Mouse (Mus musculus) heart, embryonic 16.5 days (tissue): ENCODE data around the gene Lrrc23. TPM values are rescaled to one million over a fixed set of nuclear protein-coding genes. Genes with fewer than 3 reads are reported as not detected.

Experiments used
- ATAC-seq: fragments of 200-750 bp; cut with Nextera tagmentation; replicated peaks from 2 replicates; pipeline ENCODE4 v1.8.0; 2017; ENCODE audit warnings: moderate number of reproducible peaks; ENCODE audit not compliant: insufficient read depth, low FRiP score; ENCODE audit errors: extremely low read depth
- H3K27ac ChIP-seq: fragments of 300-500 bp; sonication (generic); 2 replicates; pipeline ENCODE4 v1.5.1; 2014; ENCODE audit warnings: mild to moderate bottlenecking, low read length, control low read depth, moderate library complexity
- H3K27me3 ChIP-seq: fragments of 300-500 bp; sonication (generic); 2 replicates; pipeline ENCODE4 v1.6.1; 2014; ENCODE audit warnings: low read length, mixed read lengths; ENCODE audit not compliant: control insufficient read depth, insufficient read depth
- H3K36me3 ChIP-seq: fragments of 300-500 bp; sonication (generic); 2 replicates; pipeline ENCODE4 v1.6.1; 2014; ENCODE audit not compliant: control insufficient read depth, insufficient read depth
- H3K4me1 ChIP-seq: fragments of 300-500 bp; sonication (generic); 2 replicates; pipeline ENCODE4 v1.6.1; 2014; ENCODE audit warnings: low read length, mixed read lengths; ENCODE audit not compliant: control insufficient read depth, insufficient read depth
- H3K4me2 ChIP-seq: fragments of 300-500 bp; sonication (generic); 2 replicates; pipeline ENCODE4 v1.6.1; 2014; ENCODE audit warnings: low read depth, mild to moderate bottlenecking, control low read depth, low read length
- H3K4me3 ChIP-seq: fragments of 300-500 bp; sonication (generic); 2 replicates; pipeline ENCODE4 v1.5.1; 2014; ENCODE audit warnings: mild to moderate bottlenecking, control low read depth, low read length
- H3K9ac ChIP-seq: fragments of 300-500 bp; sonication (generic); 2 replicates; pipeline ENCODE4 v1.6.1; 2014; ENCODE audit warnings: low read length, control low read depth
- H3K9me3 ChIP-seq: fragments of 300-500 bp; sonication (generic); replicated peaks from 2 replicates; pipeline ENCODE4 v1.6.1; 2016; ENCODE audit warnings: low read length; ENCODE audit not compliant: control insufficient read depth
- WGBS: fragments of 180-500 bp; shearing (Covaris S2); extraction: QIAGEN DNeasy Blood & Tissue Kit; methylation state at CpG from one replicate; pipeline ENCODE4 v1.1.7; 2014; 5-methylcytosine and 5-hydroxymethylcytosine counted together
- polyA plus RNA-seq: library from polyadenylated mRNA; unstranded; fragments of >200 nt; fragmentation: Nextera tagmentation; extraction: Ambion mirVana; gene quantifications from 2 replicates; pipeline ENCODE4 v1.2.1, GENCODE M21; 2015

Gene Lrrc23
- polyA plus RNA-seq, 1 experiment from 2014 or later = 2.5 TPM

GRCm38 (mm10) chr6:124767920-124768703 lies 11.4 kb downstream of the Lrrc23 start:
- Histone ChIP-seq H3K27me3 (no peaks in the 10 kb centered on the region; the same call in 1 of the 2 replicates), H3K27ac (no peak overlapping the region), H3K4me2 (peak overlapping the region; percentile 99), H3K36me3 (no peaks in the 10 kb centered on the region), H3K9ac (no peak overlapping the region), H3K9me3 (no peaks in the 10 kb centered on the region), H3K4me1 (peaks cover 8% of the 10 kb centered on the region), H3K4me3 (no peak overlapping the region; the same call in 1 of the 2 replicates)
- WGBS = 34% methylated on average over 19 of the region's 19 CpGs
- ATAC-seq = 0 out of 2 replicates have a peak, but pooled peaks have one; percentile 34

- 53% methylated on average over 4 of the region's 4 CpGs for WGBS
- no peak overlapping the region for H3K4me2 ChIP-seq
- ATAC-seq = no peak
- H3K27me3 ChIP-seq = no peaks in the 10 kb centered on the region; the same call in 1 of the 2 replicates
- H3K4me1 ChIP-seq = peaks cover 8% of the 10 kb centered on the region
- no peaks in the 10 kb centered on the region for H3K36me3 ChIP-seq
- H3K4me3 ChIP-seq = no peak overlapping the region
- H3K27ac ChIP-seq = no peak overlapping the region
- no peaks in the 10 kb centered on the region for H3K9me3 ChIP-seq
- H3K9ac ChIP-seq = no peak overlapping the region
Observed at GRCm38 (mm10) chr6:124767536-124767919, 12.0 kb downstream of the Lrrc23 start.

GRCm38 (mm10) chr6:124765951-124766350 lies 13.6 kb downstream of the Lrrc23 start:
- H3K27ac ChIP-seq = no peak overlapping the region
- H3K27me3 ChIP-seq = no peaks in the 10 kb centered on the region; the same call in 1 of the 2 replicates
- H3K4me3 ChIP-seq = no peak overlapping the region
- H3K9ac ChIP-seq = no peak overlapping the region
- no peaks in the 10 kb centered on the region for H3K9me3 ChIP-seq
- peaks cover 8% of the 10 kb centered on the region for H3K4me1 ChIP-seq
- ATAC-seq = no peak
- H3K36me3 ChIP-seq = no peaks in the 10 kb centered on the region
- H3K4me2 ChIP-seq = no peak overlapping the region
- 85% methylated on average over 7 of the region's 7 CpGs for WGBS

DNA sequence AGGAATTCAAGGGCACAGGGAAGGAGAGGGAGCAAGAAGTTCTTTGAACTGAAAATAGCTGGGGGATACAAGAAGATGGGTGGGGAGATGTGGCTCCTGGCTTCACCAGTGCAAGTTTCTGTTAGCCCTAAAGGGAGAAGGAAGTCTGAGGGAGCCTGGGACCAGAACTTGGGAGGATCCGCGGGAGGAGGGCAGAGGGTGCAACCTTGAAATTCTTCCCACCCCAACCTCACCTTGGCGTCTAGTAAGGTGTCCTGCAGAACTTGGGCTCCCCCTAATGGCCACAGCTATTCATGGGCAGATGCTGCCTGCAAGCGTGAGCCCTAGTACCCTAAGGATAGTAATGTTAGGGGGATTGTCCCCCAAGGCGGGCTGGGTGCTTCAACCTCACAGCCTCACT lies 20.3 kb downstream of the Lrrc23 start:
- H3K4me1 ChIP-seq = peaks cover 32% of the 10 kb centered on the region
- ATAC-seq = peak; percentile 17; the same call in 1 of the 2 replicates
- no peaks in the 10 kb centered on the region for H3K27me3 ChIP-seq
- 7% methylated on average over 5 of the region's 5 CpGs for WGBS
- H3K27ac ChIP-seq = peak overlapping the region; percentile 96
- no peaks in the 10 kb centered on the region for H3K36me3 ChIP-seq
- H3K4me3 ChIP-seq = 0 out of 2 replicates have a peak overlapping the region, but pooled peaks have one; percentile 11
- H3K9me3 ChIP-seq = no peaks in the 10 kb centered on the region
- peak overlapping the region; percentile 94 for H3K9ac ChIP-seq
- H3K4me2 ChIP-seq = peak overlapping the region; percentile 67

DNA sequence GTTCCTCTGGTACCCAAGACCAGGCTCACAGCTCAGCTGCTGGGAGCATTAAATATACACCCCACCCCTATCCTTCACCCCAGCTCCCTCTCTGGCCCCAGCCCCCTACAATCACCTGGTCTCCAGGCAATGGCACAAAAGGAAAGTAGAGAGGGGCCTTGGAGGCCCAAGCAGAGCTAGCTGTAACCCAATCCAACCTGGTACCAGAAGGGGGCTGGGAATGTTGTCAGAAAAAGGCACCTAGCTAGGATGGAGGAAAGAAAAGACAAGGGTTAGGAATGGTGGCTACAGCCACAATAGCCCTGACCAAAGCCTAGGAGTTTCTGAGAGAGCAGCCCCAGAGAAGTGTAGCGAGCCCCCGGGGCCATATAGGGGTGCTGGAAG lies 20.7 kb downstream of the Lrrc23 start:
- peaks cover 37% of the 10 kb centered on the region for H3K4me1 ChIP-seq
- H3K27me3 ChIP-seq = no peaks in the 10 kb centered on the region
- peak overlapping the region; percentile 67 for H3K4me2 ChIP-seq
- peak overlapping the region; percentile 96 for H3K27ac ChIP-seq
- WGBS = 51% methylated on average over 2 of the region's 2 CpGs
- 0 out of 2 replicates have a peak overlapping the region, but pooled peaks have one; percentile 11 for H3K4me3 ChIP-seq
- ATAC-seq = no peak
- H3K9ac ChIP-seq = peak overlapping the region; percentile 94
- no peaks in the 10 kb centered on the region for H3K36me3 ChIP-seq
- H3K9me3 ChIP-seq = no peaks in the 10 kb centered on the region

DNA sequence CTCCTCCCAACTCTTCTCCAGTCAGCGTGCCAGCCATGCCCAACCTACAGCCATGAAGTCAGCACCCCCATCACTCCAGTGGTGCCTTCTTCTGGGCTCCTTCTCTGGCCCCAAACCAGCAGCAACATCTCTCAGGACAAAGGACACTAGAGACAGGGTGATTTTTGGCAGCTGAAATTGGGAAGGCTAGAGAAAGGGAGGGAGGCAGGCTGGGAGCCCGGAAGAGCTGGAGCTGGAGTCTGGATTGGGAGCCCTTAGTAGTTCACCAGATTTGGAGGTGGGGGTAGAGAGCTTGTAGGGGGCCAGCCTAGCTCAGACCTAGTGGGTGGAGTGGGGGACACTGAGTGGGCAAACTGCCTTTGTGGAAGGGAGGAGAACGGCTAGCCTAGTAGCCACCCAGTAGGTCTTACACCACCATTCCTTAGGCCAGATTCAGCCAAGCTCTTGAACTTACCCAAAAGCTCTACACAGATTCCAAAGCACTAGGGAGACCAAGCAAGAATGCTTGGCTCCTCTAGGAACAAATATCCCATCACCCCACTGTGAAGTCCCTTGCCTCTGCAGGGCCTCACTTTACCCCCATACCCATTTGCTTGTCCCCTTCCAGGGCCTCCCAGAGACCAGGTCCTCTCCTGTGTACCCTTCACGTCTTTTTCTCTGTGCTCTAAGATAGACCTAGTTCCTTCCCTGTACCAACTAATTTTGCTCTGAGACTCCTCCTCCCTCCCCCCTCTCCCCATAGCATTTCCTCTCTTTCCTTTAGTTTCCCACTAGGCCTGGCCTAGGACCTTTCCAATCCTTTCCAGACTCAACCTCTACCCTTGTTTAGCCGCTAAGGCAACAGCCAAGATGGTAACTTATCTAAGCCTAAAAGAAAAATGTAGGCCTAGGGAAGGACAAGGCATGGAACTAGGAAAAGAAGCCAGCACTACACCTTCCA lies 21.3 kb downstream of the Lrrc23 start:
- ATAC-seq = peak; percentile 10; the same call in 1 of the 2 replicates
- H3K27me3 ChIP-seq = no peaks in the 10 kb centered on the region
- WGBS = 39% methylated on average over 5 of the region's 5 CpGs

DNA sequence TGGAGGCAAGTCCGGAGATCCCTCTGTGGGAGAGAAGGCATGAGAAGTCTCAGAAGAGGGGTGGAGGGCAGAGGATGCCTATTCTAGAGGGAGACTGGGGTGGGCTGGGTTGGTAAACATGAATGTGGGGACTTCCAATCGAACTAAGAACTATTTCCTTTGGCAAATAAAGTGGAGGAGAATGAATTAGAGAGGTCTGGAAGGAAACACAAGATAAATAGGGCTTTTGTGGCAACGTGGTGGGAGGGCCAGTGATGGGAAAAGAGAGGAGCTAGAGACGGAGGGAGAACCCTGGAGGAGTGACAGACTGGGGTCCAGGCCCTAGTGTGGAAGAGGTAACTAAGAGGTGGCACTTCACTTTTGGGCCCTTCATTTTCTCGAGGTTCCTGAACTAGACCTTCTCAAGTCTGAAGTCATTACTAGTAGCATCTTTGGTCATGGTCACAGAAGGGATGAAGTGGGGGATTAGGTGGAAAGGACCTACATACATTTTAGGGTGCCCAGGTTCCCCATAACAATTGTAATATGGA lies 22.1 kb downstream of the Lrrc23 start:
- peak overlapping the region; percentile 94 for H3K9ac ChIP-seq
- no peaks in the 10 kb centered on the region for H3K27me3 ChIP-seq
- H3K9me3 ChIP-seq = no peaks in the 10 kb centered on the region
- peak overlapping the region; percentile 96 for H3K27ac ChIP-seq
- no peaks in the 10 kb centered on the region for H3K36me3 ChIP-seq
- H3K4me2 ChIP-seq = peak overlapping the region; percentile 67
- no peak for ATAC-seq
- 13% methylated on average over 5 of the region's 5 CpGs for WGBS
- peaks cover 40% of the 10 kb centered on the region for H3K4me1 ChIP-seq
- peak overlapping the region; percentile 82 for H3K4me3 ChIP-seq

More for the DNA sequence above, 21.3 kb downstream of the Lrrc23 start:
- Histone ChIP-seq H3K36me3 (no peaks in the 10 kb centered on the region), H3K9ac (peak overlapping the region; percentile 94), H3K4me2 (peak overlapping the region; percentile 67), H3K4me3 (peak overlapping the region; percentile 82), H3K4me1 (peaks cover 40% of the 10 kb centered on the region), H3K27ac (peak overlapping the region; percentile 96), H3K9me3 (no peaks in the 10 kb centered on the region)

GRCm38 (mm10) chr6:124756652-124757350 lies 22.7 kb downstream of the Lrrc23 start:
- Histone ChIP-seq H3K4me1 (peaks cover 40% of the 10 kb centered on the region), H3K9ac (peak overlapping the region; percentile 94), H3K9me3 (no peaks in the 10 kb centered on the region), H3K4me2 (peak overlapping the region; percentile 67), H3K27ac (peak overlapping the region; percentile 96), H3K27me3 (no peaks in the 10 kb centered on the region), H3K36me3 (no peaks in the 10 kb centered on the region), H3K4me3 (peak overlapping the region; percentile 82)
- peak; percentile 73 for ATAC-seq
- WGBS = under 1% methylated on average over 52 of the region's 54 CpGs
